Comparison of ENCODE assay signal across 8 mouse cellular contexts in genomic region chr7:45784524-45785372, GRCm38 (mm10). TPM values are rescaled to one million over a fixed set of nuclear protein-coding genes. Genes with fewer than 3 reads are reported as not detected.
DNase-seq lines count a peak whose midpoint lies in the region; ATAC-seq and TF ChIP-seq lines count a peak whose summit lies in the region.

TSS of gene Sult2b1 (minus strand) at chr7:45784669.

- no peak within 1 kb of the TSS for H3K27ac ChIP-seq in lung, postnatal 0 days (ENCODE audit: low read length)
- no peak within 1 kb of the TSS for H3K27ac ChIP-seq in heart, embryonic 15.5 days
- no peak within 1 kb of the TSS for H3K27ac ChIP-seq in macrophage

- H3K4me2 ChIP-seq in lung, postnatal 0 days (replicated peaks; ENCODE audit: low read depth, low read length) = peak within 1 kb of the TSS; percentile 85
- H3K4me2 ChIP-seq in heart, embryonic 15.5 days = peak within 1 kb of the TSS; percentile 88

- peak within 1 kb of the TSS; percentile 49 for H3K4me3 ChIP-seq in lung, postnatal 0 days (ENCODE audit: low read depth, low read length)
- peak within 1 kb of the TSS; percentile 68 for H3K4me3 ChIP-seq in heart, embryonic 15.5 days
- peak within 1 kb of the TSS; percentile 17; the same call in 1 of the 2 replicates for H3K4me3 ChIP-seq in macrophage (ENCODE audit: inconsistent target)

- peaks cover 4% of the 10 kb centered on the region; the same call in 1 of the 2 replicates for H3K4me1 ChIP-seq in lung, postnatal 0 days (ENCODE audit: insufficient read depth, low read depth, low read length)
- H3K4me1 ChIP-seq in heart, embryonic 15.5 days (replicated peaks) = peaks cover 30% of the 10 kb centered on the region

- no peaks in the 10 kb centered on the region for H3K79me2 ChIP-seq in macrophage (ENCODE audit: inconsistent target)

- no peak for ATAC-seq in lung, postnatal 0 days
- peak; percentile 21; the same call in 1 of the 2 replicates for ATAC-seq in heart, embryonic 15.5 days (replicated peaks; ENCODE audit: insufficient number of reproducible peaks, insufficient read depth, low FRiP score, low read depth)

- no peaks in the 10 kb centered on the region for H3K36me3 ChIP-seq in lung, postnatal 0 days (ENCODE audit: insufficient read depth, low read length)
- H3K36me3 ChIP-seq in heart, embryonic 15.5 days = no peaks in the 10 kb centered on the region
- no peaks in the 10 kb centered on the region for H3K36me3 ChIP-seq in macrophage (ENCODE audit: inconsistent target)

- peaks cover 12% of the 10 kb centered on the region; the same call in 1 of the 2 replicates for H3K27me3 ChIP-seq in lung, postnatal 0 days (replicated peaks; ENCODE audit: insufficient read depth, low read length)
- H3K27me3 ChIP-seq in heart, embryonic 15.5 days = peaks cover 64% of the 10 kb centered on the region

- WGBS in lung, postnatal 0 days = 24% methylated on average over 19 of the region's 20 CpGs
- WGBS in heart, embryonic 15.5 days = 23% methylated on average over 20 of the region's 20 CpGs
- WGBS in macrophage (ENCODE audit: missing documents) = 40% methylated on average over 18 of the region's 20 CpGs

- no peak for TF ChIP-seq CTCF in lung, postnatal 0 days (IDR thresholded peaks at IDR 0.05)

- H3K9ac ChIP-seq in lung, postnatal 0 days (replicated peaks; ENCODE audit: low read depth) = 0 out of 2 replicates have a peak within 1 kb of the TSS, but pooled peaks have one; percentile 23
- peak within 1 kb of the TSS; percentile 59 for H3K9ac ChIP-seq in heart, embryonic 15.5 days

- no peak for TF ChIP-seq EP300 in lung, postnatal 0 days (IDR thresholded peaks at IDR 0.05)

- no peaks in the 10 kb centered on the region for H3K9me3 ChIP-seq in lung, postnatal 0 days (ENCODE audit: low read length)
- H3K9me3 ChIP-seq in heart, embryonic 15.5 days (replicated peaks) = no peaks in the 10 kb centered on the region

- DNase-seq in lung, postnatal 0 days (ENCODE audit: low spot score) = peak; percentile 45
- no peak for DNase-seq in lung, postnatal 36 days
- DNase-seq in cerebellum, postnatal 25 days = peak; percentile 91 to 96
- DNase-seq in layer of hippocampus, adult 9-10 months (ENCODE audit: low spot score) = peak; percentile 84
- DNase-seq in telencephalon, adult 2 months (ENCODE audit: low read depth, low spot score) = peak; percentile 97
- no peak for DNase-seq in natural killer cell, adult 2 months (ENCODE audit: low spot score in 2 of 2)

RNA-seq across cellular contexts. Expression of gene Sult2b1, which starts in this region (rescaled TPM):
- 3.2 and 3.7 TPM in 2 replicates for polyA plus RNA-seq in lung, postnatal 0 days (2015; fragmentation: Nextera tagmentation; extraction: Ambion mirVana)
- polyA plus RNA-seq in heart, embryonic 15.5 days (2015; fragmentation: Nextera tagmentation; extraction: Ambion mirVana) = 0.21 and 1.1 TPM in 2 replicates
- 1 to 10 TPM in 1 of 26 experiments, not detected in 25; 2.8 TPM for total RNA-seq in macrophage (2018; cell fraction: chromatin; rRNA removed)
- under 1 TPM in 18 of 26 experiments, not detected in 8; 0.13 to 0.99 (median 0.32) TPM for total RNA-seq in macrophage (2018; cell fraction: cytosol; rRNA removed)
- total RNA-seq in macrophage (2018; cell fraction: nucleus; rRNA removed) = not detected
- 0.55 to 1.1 TPM (median 0.56 TPM) in 3 replicates for polyA plus RNA-seq in macrophage (2018)

Comparison
In these comparisons a context has a peak if more than half of its experiments do, and no peak if none do; other contexts are left out.
1. DNase-seq: peak in lung, postnatal 0 days (single experiment), cerebellum, postnatal 25 days (2 of 2), layer of hippocampus, adult 9-10 months (single experiment) and telencephalon, adult 2 months (single experiment); none in lung, postnatal 36 days (single experiment) and natural killer cell, adult 2 months (0 of 2).
2. H3K4me3 ChIP-seq: peak in every context shown above with its lines; median percentile 68 in heart, embryonic 15.5 days; 49 in lung, postnatal 0 days; 17 in macrophage.